Mouse (Mus musculus): ENCODE measurements at regions not wholly inside any gene's neighbourhood (a gene's known extent, or its start where the extent isn't known, plus 50 kb on each side); places are given as distances from the start of the nearest gene placed in this dataset.

GRCm38 (mm10) chr4:32187154-32187553 is 51.5 kb upstream of the Bach2 start:
- H3K4me3 ChIP-seq = no peak overlapping the region
- WGBS = 61% methylated on average over 4 of the region's 4 CpGs
- H3K36me3 ChIP-seq = no peaks in the 10 kb centered on the region

DNA sequence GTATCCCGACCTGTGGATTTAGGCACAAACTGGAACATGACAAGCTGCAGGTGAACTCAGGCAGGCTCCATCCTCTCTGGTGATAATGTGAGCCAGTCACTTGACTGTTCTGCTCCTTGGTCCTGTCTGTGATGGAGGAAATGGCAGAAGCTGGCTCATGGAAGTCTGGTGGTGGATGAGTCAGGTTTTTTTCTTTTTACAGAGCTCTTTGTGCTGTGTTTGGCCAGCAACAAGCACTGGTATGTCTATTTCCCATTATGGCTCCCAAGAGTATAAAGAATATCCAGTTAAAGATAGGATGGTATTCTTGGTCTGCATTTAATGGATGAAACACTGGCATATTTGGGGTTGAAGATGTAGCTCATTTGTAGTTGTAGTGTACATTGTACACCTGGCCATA is 50.5 kb upstream of the Bach2 start:
- H3K27ac ChIP-seq (replicated peaks) = no peak overlapping the region
- H3K4me3 ChIP-seq = no peak overlapping the region
- H3K4me2 ChIP-seq = no peak overlapping the region
- H3K9ac ChIP-seq = no peak overlapping the region
- 92% methylated on average over 1 of the region's 1 CpGs for WGBS
- H3K4me1 ChIP-seq (replicated peaks) = no peaks in the 10 kb centered on the region
- H3K9me3 ChIP-seq = no peaks in the 10 kb centered on the region
- no peaks in the 10 kb centered on the region for H3K36me3 ChIP-seq
- no peaks in the 10 kb centered on the region for H3K27me3 ChIP-seq
- ATAC-seq (ENCODE audit: low read depth) = no peak

More at GRCm38 (mm10) chr4:32187154-32187553, 51.5 kb upstream of the Bach2 start:
- no peak for ATAC-seq (ENCODE audit: low read depth)
- Histone ChIP-seq H3K9me3 (no peaks in the 10 kb centered on the region), H3K4me2 (no peak overlapping the region), H3K27ac (replicated peaks) (no peak overlapping the region), H3K9ac (no peak overlapping the region), H3K27me3 (no peaks in the 10 kb centered on the region), H3K4me1 (replicated peaks) (no peaks in the 10 kb centered on the region)

DNA sequence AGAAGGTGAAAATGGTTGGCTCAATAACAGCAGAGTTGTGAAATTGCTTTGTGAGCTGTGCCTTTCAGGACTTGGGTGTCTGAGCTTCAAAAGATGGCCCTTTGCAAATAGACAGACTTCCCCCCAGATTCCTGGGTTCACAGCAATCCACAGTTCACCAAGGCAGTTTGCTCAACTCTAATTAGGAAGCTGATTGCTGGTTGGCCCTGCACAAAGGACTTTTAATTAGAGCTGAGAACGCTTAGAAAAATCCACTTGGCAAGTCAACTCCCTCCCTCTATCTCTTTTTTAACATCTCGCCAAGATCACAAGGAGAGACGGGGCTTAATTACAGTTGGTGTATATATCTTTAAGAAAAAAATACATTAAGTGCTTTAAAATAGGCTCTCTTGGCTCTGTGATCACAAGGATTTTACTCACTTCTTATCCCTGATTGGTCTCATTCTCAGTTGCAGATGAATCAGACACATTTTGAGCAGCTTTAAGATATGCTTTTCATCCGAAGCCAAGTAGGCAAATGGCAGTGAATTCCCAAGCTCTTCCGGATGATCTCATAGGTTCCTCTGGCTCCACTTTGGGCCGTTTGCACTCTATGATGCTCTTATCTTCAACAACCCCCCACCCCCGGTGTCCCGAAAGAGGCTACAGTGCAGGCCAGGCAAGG is 49.7 kb upstream of the Bach2 start:
- no peaks in the 10 kb centered on the region for H3K27me3 ChIP-seq
- ATAC-seq (ENCODE audit: low read depth) = no peak
- H3K36me3 ChIP-seq = no peaks in the 10 kb centered on the region
- WGBS = 65% methylated on average over 8 of the region's 8 CpGs
- no peak overlapping the region for H3K27ac ChIP-seq (replicated peaks)
- H3K9ac ChIP-seq = no peak overlapping the region
- H3K9me3 ChIP-seq = no peaks in the 10 kb centered on the region
- no peak overlapping the region for H3K4me2 ChIP-seq
- H3K4me3 ChIP-seq = no peak overlapping the region
- no peaks in the 10 kb centered on the region for H3K4me1 ChIP-seq (replicated peaks)

Data from neural tube, embryonic 13.5 days (tissue).